Mouse (Mus musculus) T-helper 17 cell (primary cell): ENCODE results near the gene Grip2.

ENCODE experiments used
- in situ Hi-C, 2 experiments: fragments of 300-600 bp; cut with MboI, MseI; formaldehyde crosslinking; loops; 1 replicate in 1 of 2; 2 replicates in 1 of 2; pipeline ENCODE4 v1.15.1; 2025; ENCODE audit warnings: high pct_unique_total_duplicates in 2 of 2

Gene Grip2

GRCm38 (mm10) chr6:91796064-91796463 lies 31.0 kb downstream of the Grip2 start:
- in situ Hi-C loops, result no loop called here

GRCm38 (mm10) chr6:91795640-91796039 lies 31.4 kb downstream of the Grip2 start:
- in situ Hi-C loops, result no loop called here

GRCm38 (mm10) chr6:91788311-91788798 lies 38.7 kb downstream of the Grip2 start:
- in situ Hi-C loops, result loop anchor here in 1 of 2 experiments (5.0 kb wide), 1 partner anchor 284 kb away; no protein-coding TSS in a partner anchor

- in situ Hi-C loops, result loop anchor here in 1 of 2 experiments (5.0 kb wide), 1 partner anchor 287 kb away; no protein-coding TSS in a partner anchor
These were observed 42.0 kb downstream of the Grip2 start for GRCm38 (mm10) chr6:91785018-91785417.

GRCm38 (mm10) chr6:91779206-91779605 lies 47.8 kb downstream of the Grip2 start:
- in situ Hi-C loops, result loop anchor here in 1 of 2 experiments (5.0 kb wide), 1 partner anchor 88 kb away; no protein-coding TSS in a partner anchor

- in situ Hi-C loops, result loop anchor here in 1 of 2 experiments (5.0 kb wide), 1 partner anchor 91 kb away; no protein-coding TSS in a partner anchor
These were observed 50.5 kb downstream of the Grip2 start for GRCm38 (mm10) chr6:91776543-91776942.

- in situ Hi-C loops, result no loop called here
These were observed 53.1 kb downstream of the Grip2 start for GRCm38 (mm10) chr6:91773951-91774350.

GRCm38 (mm10) chr6:91767550-91767949 lies 59.5 kb downstream of the Grip2 start:
- in situ Hi-C loops, result no loop called here

GRCm38 (mm10) chr6:91762051-91762742 lies 64.9 kb downstream of the Grip2 start:
- in situ Hi-C loops, result no loop called here

GRCm38 (mm10) chr6:91754845-91755244 lies 72.2 kb downstream of the Grip2 start:
- in situ Hi-C loops, result no loop called here

GRCm38 (mm10) chr6:91754098-91754497 lies 73.0 kb downstream of the Grip2 start:
- in situ Hi-C loops, result no loop called here

- in situ Hi-C loops, result no loop called here
These were observed 74.2 kb downstream of the Grip2 start for GRCm38 (mm10) chr6:91752884-91753283.

- in situ Hi-C loops, result no loop called here
These were observed 76.1 kb downstream of the Grip2 start for GRCm38 (mm10) chr6:91750976-91751375.

GRCm38 (mm10) chr6:91746776-91747175 lies 80.3 kb downstream of the Grip2 start:
- in situ Hi-C loops, result loop anchor here in 1 of 2 experiments (5.0 kb wide), 2 partner anchors 164 to 219 kb away; no protein-coding TSS in a partner anchor

GRCm38 (mm10) chr6:91745947-91746582 lies 81.0 kb downstream of the Grip2 start:
- in situ Hi-C loops, result loop anchor here in 1 of 2 experiments (5.0 kb wide), 2 partner anchors 164 to 219 kb away; no protein-coding TSS in a partner anchor

- in situ Hi-C loops, result loop anchor here in 1 of 2 experiments (5.0 kb wide), 2 partner anchors 163 to 218 kb away; no protein-coding TSS in a partner anchor
These were observed 81.8 kb downstream of the Grip2 start for GRCm38 (mm10) chr6:91745246-91745645.

GRCm38 (mm10) chr6:91743886-91744285 lies 83.2 kb downstream of the Grip2 start:
- in situ Hi-C loops, result loop anchor here (5.0 kb wide), 3 partner anchors 72 to 217 kb away; no protein-coding TSS in a partner anchor

- in situ Hi-C loops, result loop anchor here (5.0 kb wide), 3 partner anchors 71 to 216 kb away; no protein-coding TSS in a partner anchor
These were observed 84.1 kb downstream of the Grip2 start for GRCm38 (mm10) chr6:91742995-91743394.

- in situ Hi-C loops, result loop anchor here (5.0 kb wide), 3 partner anchors 70 to 215 kb away; no protein-coding TSS in a partner anchor
These were observed 84.6 kb downstream of the Grip2 start for GRCm38 (mm10) chr6:91742466-91742865.

- in situ Hi-C loops, result loop anchor here (5.0 kb wide), 3 partner anchors 69 to 214 kb away; no protein-coding TSS in a partner anchor
These were observed 86.0 kb downstream of the Grip2 start for GRCm38 (mm10) chr6:91741046-91741445.

GRCm38 (mm10) chr6:91738058-91738457 lies 89.0 kb downstream of the Grip2 start:
- in situ Hi-C loops, result loop anchor here in 1 of 2 experiments (10.0 kb wide), 1 partner anchor 583 kb away; the partner anchor contains the start of gene Hdac11

- in situ Hi-C loops, result loop anchor here in 1 of 2 experiments (10.0 kb wide), 1 partner anchor 583 kb away; the partner anchor contains the start of gene Hdac11
These were observed 89.6 kb downstream of the Grip2 start for GRCm38 (mm10) chr6:91737451-91737850.
